Comparison of ENCODE assay signal across 10 mouse cellular contexts in the genomic region with DNA sequence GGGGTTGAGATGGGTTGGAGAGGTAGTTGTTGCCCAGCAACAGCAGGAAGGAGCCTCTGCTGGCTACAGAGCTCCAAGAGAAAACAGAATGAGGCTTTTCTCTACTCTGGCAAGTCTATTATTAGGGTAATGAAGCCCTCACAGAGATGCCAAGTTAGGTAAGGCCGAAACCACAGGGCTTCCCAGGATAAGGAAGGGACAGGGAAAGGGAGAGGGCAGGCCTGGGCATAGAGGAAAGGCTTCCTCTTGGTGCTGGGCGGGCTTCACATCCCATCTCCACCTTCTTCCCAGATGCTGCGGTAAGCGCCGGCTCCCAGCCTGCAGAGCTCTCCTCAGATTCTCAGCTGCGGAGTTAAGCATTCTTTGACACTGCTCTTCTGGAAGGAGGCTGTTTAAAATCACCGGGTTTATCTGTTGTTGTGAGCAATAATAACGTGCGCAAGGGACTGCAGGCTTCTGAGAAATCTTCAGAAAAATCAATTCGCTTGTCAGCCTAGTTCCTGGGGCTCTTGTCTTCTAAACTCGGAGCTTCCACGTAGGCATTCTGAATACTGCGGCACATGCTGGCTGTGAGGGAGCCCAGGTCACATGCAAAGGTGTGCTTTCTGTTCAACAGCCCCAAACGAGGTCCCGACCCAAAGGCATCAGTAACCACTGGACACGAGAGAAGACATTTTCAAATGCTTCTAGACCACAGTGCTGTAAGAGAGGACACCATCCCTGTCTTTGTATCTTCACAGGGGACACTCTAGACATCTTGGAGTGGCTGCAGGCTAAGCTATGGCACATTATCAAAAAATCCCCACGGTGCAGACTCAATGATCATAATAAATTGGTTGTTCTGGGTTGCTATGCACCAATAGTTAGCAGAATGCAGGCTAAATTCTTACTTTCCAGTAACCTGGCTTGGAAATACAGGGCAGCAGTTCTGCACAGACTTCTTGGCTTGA. TPM values are rescaled to one million over a fixed set of nuclear protein-coding genes. Genes with fewer than 3 reads are reported as not detected.
A peak's percentile ranks its signal among the peaks of the same experiment; 100 is the strongest.
DNase-seq lines count a peak whose midpoint lies in the region; ATAC-seq lines count a peak whose summit lies in the region.
"Had no signal": no experiment of that assay in that cellular context is flagged by ENCODE, and none has a peak within 500 bp of the region (broad histone marks: within the 10 kb centered on the region; RNA-seq: fewer than 3 reads in every experiment).

No protein-coding gene starts in this region.

- H3K36me3 ChIP-seq in forebrain, embryonic 14.5 days (ENCODE audit: control insufficient read depth, insufficient read depth, low read length) = no peaks in the 10 kb centered on the region
- no peaks in the 10 kb centered on the region for H3K36me3 ChIP-seq in limb, embryonic 12.5 days

- H3K4me2 ChIP-seq in forebrain, embryonic 14.5 days (ENCODE audit: low read length) = peak overlapping the region; percentile 41
- H3K4me2 ChIP-seq in limb, embryonic 12.5 days = peak overlapping the region; percentile 42

- H3K4me3 ChIP-seq in forebrain, embryonic 14.5 days (ENCODE audit: low read depth, low read length) = no peak overlapping the region
- 0 out of 2 replicates have a peak overlapping the region, but pooled peaks have one; percentile 5 for H3K4me3 ChIP-seq in limb, embryonic 12.5 days (replicated peaks)
- H3K4me3 ChIP-seq: megakaryocyte, embryonic 14.5 days had no signal

- intact Hi-C loops in left cerebral cortex, postnatal 4 days (cut with DNase I) = no loop called here

- WGBS in forebrain, embryonic 14.5 days = 7% methylated on average over 17 of the region's 17 CpGs
- WGBS in limb, embryonic 12.5 days = 9% methylated on average over 17 of the region's 17 CpGs

- H3K4me1 ChIP-seq in forebrain, embryonic 14.5 days (ENCODE audit: control insufficient read depth, insufficient read depth, low read length) = peaks cover 15% of the 10 kb centered on the region
- H3K4me1 ChIP-seq in limb, embryonic 12.5 days (replicated peaks) = peaks cover 19% of the 10 kb centered on the region

- no peaks in the 10 kb centered on the region for H3K27me3 ChIP-seq in forebrain, embryonic 14.5 days (replicated peaks; ENCODE audit: control insufficient read depth, insufficient read depth, low read length)
- H3K27me3 ChIP-seq in limb, embryonic 12.5 days = peaks cover 21% of the 10 kb centered on the region

- H3K9me3 ChIP-seq in forebrain, embryonic 14.5 days (replicated peaks; ENCODE audit: control insufficient read depth, low read length) = no peaks in the 10 kb centered on the region
- no peaks in the 10 kb centered on the region for H3K9me3 ChIP-seq in limb, embryonic 12.5 days

- peak overlapping the region; percentile 55; the same call in 1 of the 2 replicates for H3K27ac ChIP-seq in forebrain, embryonic 14.5 days (ENCODE audit: low read depth, low read length)
- H3K27ac ChIP-seq in limb, embryonic 12.5 days = no peak overlapping the region

- peak overlapping the region; percentile 32; the same call in 1 of the 2 replicates for H3K9ac ChIP-seq in forebrain, embryonic 14.5 days (ENCODE audit: low read length)
- no peak overlapping the region for H3K9ac ChIP-seq in limb, embryonic 12.5 days (replicated peaks)

- peak; percentile 84 for ATAC-seq in forebrain, embryonic 14.5 days
- no peak for ATAC-seq in limb, embryonic 12.5 days (ENCODE audit: insufficient number of reproducible peaks, insufficient read depth, low FRiP score, low TSS enrichment, low read depth)

- DNase-seq in left cerebral cortex, adult 18-20 months (ENCODE audit: low spot score in 2 of 2) = peak; percentile 5 to 27
- DNase-seq in left cerebral cortex, postnatal 4 days = no peak
- peak; percentile 75 for DNase-seq in forebrain, embryonic 14.5 days (ENCODE audit: low spot score)
- peak; percentile 29 for DNase-seq in right cerebral cortex, postnatal 14 days
- no peak for DNase-seq in adrenal gland, postnatal 14 days
- DNase-seq in cerebellum, adult 18-20 months = no peak
- DNase-seq in retina, postnatal 1 day = no peak
- DNase-seq: gastrocnemius, postnatal 10 days had no signal

RNA-seq across cellular contexts. Expression of a gene that starts 18.3 kb away (rescaled TPM):
- total RNA-seq in left cerebral cortex, adult 18-20 months (2021) = 10 to 100 TPM in 1 of 2 experiments, 1 to 10 TPM in 1; 6.4 to 11.8 TPM
- total RNA-seq in left cerebral cortex, postnatal 4 days (2021) = 1 to 10 TPM; 4.9 to 7.5 TPM
- polyA plus RNA-seq in forebrain, embryonic 14.5 days (2014; fragmentation: Nextera tagmentation; extraction: Ambion mirVana) = 13.3 and 13.9 TPM in 2 replicates
- polyA plus RNA-seq in limb, embryonic 12.5 days (2016; fragmentation: Nextera tagmentation; extraction: Ambion mirVana) = 13.2 and 15.7 TPM in 2 replicates
- 4.2 and 9.2 TPM in 2 replicates for total RNA-seq in adrenal gland, postnatal 14 days (2021)

Comparison
In these comparisons a context has a peak if more than half of its experiments do, and no peak if none do; other contexts are left out.
1. DNase-seq: peak in left cerebral cortex, adult 18-20 months (2 of 2), forebrain, embryonic 14.5 days (single experiment) and right cerebral cortex, postnatal 14 days (single experiment); none in left cerebral cortex, postnatal 4 days (single experiment), adrenal gland, postnatal 14 days (single experiment), cerebellum, adult 18-20 months (0 of 2) and retina, postnatal 1 day (single experiment).